Mouse (Mus musculus): ENCODE data around the gene Sgcd.

- TF ChIP-seq CTCF (IDR thresholded peaks at IDR 0.05; ENCODE audit: borderline replicate concordance, insufficient read depth, low read length) (no peak), POLR2A (IDR thresholded peaks at IDR 0.05; ENCODE audit: low read depth, low read length) (no peak)
These were observed 830.7 kb downstream of the Sgcd start for GRCm38 (mm10) chr11:47158089-47158488.
